Mouse (Mus musculus) liver, adult 2 months (tissue): ENCODE results near the gene 2610528J11Rik. TPM values are rescaled to one million over a fixed set of nuclear protein-coding genes. Genes with fewer than 3 reads are reported as not detected.

Experiments used
- DNase-seq: peaks from one replicate; pipeline ENCODE4 v3.0.0-alpha.2; 2011; ENCODE audit warnings: low read depth, low spot score; ENCODE audit errors: extremely low read depth
- H3K27ac ChIP-seq: fragments of 200-500 bp; replicated peaks from 2 replicates; pipeline ENCODE4 v1.5.1; 2012; ENCODE audit warnings: low read depth, mild to moderate bottlenecking, control low read depth, inconsistent platforms, low read length; ENCODE audit not compliant: insufficient read depth
- H3K27me3 ChIP-seq: fragments of 200-500 bp; 2 replicates; pipeline ENCODE4 v1.6.1; 2012; ENCODE audit warnings: mild to moderate bottlenecking, moderate library complexity, low read length, inconsistent platforms; ENCODE audit not compliant: control insufficient read depth, insufficient read depth
- H3K36me3 ChIP-seq: fragments of 200-500 bp; 2 replicates; pipeline ENCODE4 v1.6.1; 2012; ENCODE audit warnings: low read length, inconsistent platforms; ENCODE audit not compliant: control insufficient read depth, insufficient read depth
- H3K4me1 ChIP-seq: fragments of 200-500 bp; 2 replicates; pipeline ENCODE4 v1.6.1; 2011; ENCODE audit warnings: low read length; ENCODE audit not compliant: control insufficient read depth, insufficient read depth
- H3K4me3 ChIP-seq: fragments of 200-500 bp; 2 replicates; pipeline ENCODE4 v1.5.1; 2011; ENCODE audit warnings: low read depth, mild to moderate bottlenecking, control low read depth, low read length, moderate library complexity; ENCODE audit not compliant: insufficient read depth
- H3K79me2 ChIP-seq: fragments of 200-500 bp; 2 replicates; pipeline ENCODE4 v1.6.1; 2012; ENCODE audit warnings: inconsistent platforms, mild to moderate bottlenecking, low read length, moderate library complexity; ENCODE audit not compliant: control insufficient read depth, insufficient read depth
- H3K9ac ChIP-seq: fragments of 200-500 bp; 2 replicates; pipeline ENCODE4 v1.6.1; 2012; ENCODE audit warnings: low read depth, mild to moderate bottlenecking, control low read depth, inconsistent platforms, low read length
- CTCF ChIP-seq: fragments of 200-500 bp; IDR thresholded peaks from 2 replicates; pipeline ENCODE4 v1.5.1; 2011; ENCODE audit warnings: low read depth, low read length, control low read depth
- POLR2A ChIP-seq: fragments of 200-500 bp; IDR thresholded peaks from 2 replicates; pipeline ENCODE4 v1.6.1; 2011; ENCODE audit warnings: low read length, control low read depth; ENCODE audit not compliant: insufficient read depth; ENCODE audit errors: extremely low read depth
- WGBS: fragments of 180-500 bp; shearing (Covaris S2); methylation state at CpG from one replicate; pipeline ENCODE4 v1.1.7; 2018; 5-methylcytosine and 5-hydroxymethylcytosine counted together
- polyA plus RNA-seq: library from polyadenylated mRNA; depleted of rRNA; stranded (reverse); fragments of >200 nt; gene quantifications from 2 replicates; pipeline ENCODE4 v1.2.3, GENCODE M21; 2012; rRNA removed
- total RNA-seq: library from RNA; depleted of rRNA; stranded (reverse); fragments of >200 nt; gene quantifications from 2 replicates; pipeline ENCODE4 v1.2.3, GENCODE M21; 2014; rRNA removed

2610528J11Rik gene
- total and polyA plus RNA-seq, 2 experiments, result 19.8 to 52.6 TPM

- no peaks in the 10 kb centered on the region for H3K79me2 ChIP-seq
- DNase-seq, result no peak
- H3K36me3 ChIP-seq, result no peaks in the 10 kb centered on the region
- H3K4me1 ChIP-seq, result no peaks in the 10 kb centered on the region
- peaks cover 3% of the 10 kb centered on the region; the same call in 1 of the 2 replicates for H3K27me3 ChIP-seq
- WGBS, result 67% methylated on average over 23 of the region's 23 CpGs
- H3K9ac ChIP-seq, result no peak overlapping the region
- no peak for TF ChIP-seq POLR2A
- no peak for TF ChIP-seq CTCF
- no peak overlapping the region for H3K27ac ChIP-seq
- no peak overlapping the region for H3K4me3 ChIP-seq
These were observed 42.5 kb downstream of the 2610528J11Rik start for GRCm38 (mm10) chr4:118569320-118569719.

GRCm38 (mm10) chr4:118571441-118571840 lies 44.6 kb downstream of the 2610528J11Rik start:
- H3K27ac ChIP-seq, result no peak overlapping the region
- H3K4me3 ChIP-seq, result no peak overlapping the region
- H3K27me3 ChIP-seq, result peaks cover 3% of the 10 kb centered on the region; the same call in 1 of the 2 replicates
- TF ChIP-seq CTCF, result no peak
- TF ChIP-seq POLR2A, result no peak
- no peaks in the 10 kb centered on the region for H3K36me3 ChIP-seq
- whole genome bisulfite sequencing, result 74% methylated on average over 15 of the region's 15 CpGs
- H3K4me1 ChIP-seq, result no peaks in the 10 kb centered on the region
- no peak for DNase-seq
- H3K9ac ChIP-seq, result no peak overlapping the region
- H3K79me2 ChIP-seq, result no peaks in the 10 kb centered on the region

GRCm38 (mm10) chr4:118576097-118576496 lies 49.3 kb downstream of the 2610528J11Rik start:
- H3K79me2 ChIP-seq, result no peaks in the 10 kb centered on the region
- 8% methylated on average over 6 of the region's 6 CpGs for WGBS
- H3K4me1 ChIP-seq, result no peaks in the 10 kb centered on the region
- no peak for TF ChIP-seq POLR2A
- peak; percentile 83 for TF ChIP-seq CTCF
- no peak overlapping the region for H3K4me3 ChIP-seq
- H3K9ac ChIP-seq, result no peak overlapping the region
- H3K27ac ChIP-seq, result no peak overlapping the region
- H3K36me3 ChIP-seq, result no peaks in the 10 kb centered on the region
- H3K27me3 ChIP-seq, result peaks cover 3% of the 10 kb centered on the region; the same call in 1 of the 2 replicates
- DNase-seq, result peak; percentile 29

GRCm38 (mm10) chr4:118579313-118579712 lies 52.5 kb downstream of the 2610528J11Rik start:
- H3K27me3 ChIP-seq, result no peaks in the 10 kb centered on the region
- H3K79me2 ChIP-seq, result no peaks in the 10 kb centered on the region
- no peaks in the 10 kb centered on the region for H3K36me3 ChIP-seq
- 37% methylated on average over 13 of the region's 13 CpGs for WGBS
- H3K4me3 ChIP-seq, result no peak overlapping the region
- no peaks in the 10 kb centered on the region for H3K4me1 ChIP-seq
- no peak overlapping the region for H3K27ac ChIP-seq
- peak; percentile 56 for TF ChIP-seq CTCF
- no peak for TF ChIP-seq POLR2A
- no peak overlapping the region for H3K9ac ChIP-seq
- no peak for DNase-seq

Other genes starting within 250 kb of the 2610528J11Rik start
- gene Ptprf, start 235.6 kb upstream of the 2610528J11Rik start, total RNA-seq, result 40.1 and 67.4 TPM in 2 replicates
- gene Ptprf, start 235.6 kb upstream of the 2610528J11Rik start, polyA plus RNA-seq, result 89.8 and 101 TPM in 2 replicates
- gene Szt2, start 117.7 kb upstream of the 2610528J11Rik start, total RNA-seq, result 3.0 and 5.2 TPM in 2 replicates
- 8.8 and 11.9 TPM in 2 replicates for gene Szt2, start 117.7 kb upstream of the 2610528J11Rik start, polyA plus RNA-seq
- 37.0 and 40.3 TPM in 2 replicates for gene Med8, start 117.7 kb upstream of the 2610528J11Rik start, total RNA-seq
- 25.5 and 31.3 TPM in 2 replicates for gene Med8, start 117.7 kb upstream of the 2610528J11Rik start, polyA plus RNA-seq
- 16.9 and 23.1 TPM in 2 replicates for gene Elovl1, start 98.9 kb upstream of the 2610528J11Rik start, total RNA-seq
- 132 and 135 TPM in 2 replicates for gene Elovl1, start 98.9 kb upstream of the 2610528J11Rik start, polyA plus RNA-seq
- 0.46 and 5.4 TPM in 2 replicates for gene Cdc20, start 89.6 kb upstream of the 2610528J11Rik start, total RNA-seq
- 0.59 and 0.93 TPM in 2 replicates for gene Cdc20, start 89.6 kb upstream of the 2610528J11Rik start, polyA plus RNA-seq
- not detected in 2 replicates for gene Mpl, start 69.5 kb upstream of the 2610528J11Rik start, total RNA-seq
- gene Mpl, start 69.5 kb upstream of the 2610528J11Rik start, polyA plus RNA-seq, result not detected in 2 replicates
- 6.6 and 9.6 TPM in 2 replicates for gene Tie1, start 36.9 kb upstream of the 2610528J11Rik start, total RNA-seq
- gene Tie1, start 36.9 kb upstream of the 2610528J11Rik start, polyA plus RNA-seq, result 6.7 and 8.9 TPM in 2 replicates
- 2.9 and 3.5 TPM in 2 replicates for gene Tmem125, start 17.0 kb downstream of the 2610528J11Rik start, total RNA-seq
- gene Tmem125, start 17.0 kb downstream of the 2610528J11Rik start, polyA plus RNA-seq, result 13.1 and 17.5 TPM in 2 replicates
- not detected in 2 replicates for gene Cfap57, start 93.8 kb downstream of the 2610528J11Rik start, total RNA-seq
- gene Cfap57, start 93.8 kb downstream of the 2610528J11Rik start, polyA plus RNA-seq, result not detected in 2 replicates
- 19.6 and 19.9 TPM in 2 replicates for gene Ebna1bp2, start 93.8 kb downstream of the 2610528J11Rik start, total RNA-seq
- 10.3 and 13.0 TPM in 2 replicates for gene Ebna1bp2, start 93.8 kb downstream of the 2610528J11Rik start, polyA plus RNA-seq
- gene Olfr62, start 132.0 kb downstream of the 2610528J11Rik start, total RNA-seq, result not detected in 2 replicates
- gene Olfr62, start 132.0 kb downstream of the 2610528J11Rik start, polyA plus RNA-seq, result not detected in 2 replicates
- not detected in 2 replicates for gene Olfr1342, start 165.8 kb downstream of the 2610528J11Rik start, total RNA-seq
- not detected in 2 replicates for gene Olfr1342, start 165.8 kb downstream of the 2610528J11Rik start, polyA plus RNA-seq
- not detected in 2 replicates for gene Olfr1341, start 176.5 kb downstream of the 2610528J11Rik start, total RNA-seq
- not detected in 2 replicates for gene Olfr1341, start 176.5 kb downstream of the 2610528J11Rik start, polyA plus RNA-seq
- gene Olfr1340, start 193.1 kb downstream of the 2610528J11Rik start, total RNA-seq, result not detected in 2 replicates
- not detected in 2 replicates for gene Olfr1340, start 193.1 kb downstream of the 2610528J11Rik start, polyA plus RNA-seq
- not detected in 2 replicates for gene Olfr1339, start 205.2 kb downstream of the 2610528J11Rik start, total RNA-seq
- gene Olfr1339, start 205.2 kb downstream of the 2610528J11Rik start, polyA plus RNA-seq, result not detected in 2 replicates
- gene Olfr1338, start 231.7 kb downstream of the 2610528J11Rik start, total RNA-seq, result not detected in 2 replicates
- gene Olfr1338, start 231.7 kb downstream of the 2610528J11Rik start, polyA plus RNA-seq, result not detected in 2 replicates